Mouse (Mus musculus): ENCODE measurements at regions not wholly inside any gene's neighbourhood (a gene's known extent, or its start where the extent isn't known, plus 50 kb on each side); places are given as distances from the start of the nearest gene placed in this dataset.

DNA sequence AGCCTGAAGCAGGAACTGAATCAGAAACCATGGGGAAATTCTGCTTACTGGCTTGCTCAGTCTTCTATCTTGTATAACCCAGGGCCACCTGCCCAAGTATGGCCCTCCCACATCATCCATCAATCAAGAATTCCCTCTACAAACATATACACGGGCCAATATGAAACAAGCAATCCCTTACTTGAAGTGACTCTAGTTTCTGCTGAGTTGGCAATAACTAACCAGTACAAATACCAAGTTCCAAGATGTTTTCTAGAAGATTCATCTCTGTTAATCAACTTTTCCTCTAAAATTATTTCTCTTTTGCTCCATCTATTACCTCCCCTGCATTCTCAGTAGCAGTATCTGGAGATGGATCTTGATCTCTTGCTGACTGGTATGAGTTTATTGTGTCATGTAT lies 274.4 kb upstream of the G2e3 start:
- 57% methylated on average over 1 of the region's 1 CpGs for WGBS
- Histone ChIP-seq H3K36me3 (ENCODE audit: insufficient read depth, low read length) (no peaks in the 10 kb centered on the region), H3K4me1 (replicated peaks; ENCODE audit: insufficient read depth, low read length) (no peaks in the 10 kb centered on the region), H3K4me3 (replicated peaks; ENCODE audit: low read depth, low read length) (no peak overlapping the region), H3K4me2 (ENCODE audit: low read length) (no peak overlapping the region), H3K9me3 (replicated peaks; ENCODE audit: low read length) (no peaks in the 10 kb centered on the region), H3K27ac (no peak overlapping the region), H3K9ac (ENCODE audit: low read depth, low read length) (no peak overlapping the region), H3K27me3 (ENCODE audit: insufficient read depth, low read length) (no peaks in the 10 kb centered on the region)
- DNase-seq (ENCODE audit: low spot score): no peak
- no peak for TF ChIP-seq CTCF (IDR thresholded peaks at IDR 0.05; ENCODE audit: low read depth)
- no peak for ATAC-seq (replicated peaks; ENCODE audit: low FRiP score, low read depth)

DNA sequence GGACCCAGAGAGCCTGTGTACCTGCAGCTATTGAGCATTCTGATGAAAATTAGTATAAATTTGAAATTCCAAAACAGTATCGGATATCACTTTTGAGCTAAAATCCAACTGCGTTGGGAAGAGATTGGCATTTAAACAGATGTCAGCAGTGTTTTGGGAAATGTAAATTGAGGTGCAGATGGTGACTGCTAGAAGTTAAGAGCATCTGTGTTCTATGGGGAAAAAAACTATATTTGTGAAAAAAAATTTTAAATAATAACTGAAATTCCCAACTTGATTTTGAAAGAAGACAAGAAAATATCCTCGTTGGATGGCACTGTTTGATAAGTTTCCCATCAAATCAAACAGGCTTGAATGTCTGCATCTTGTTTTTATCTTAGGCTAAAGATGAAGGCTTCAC lies 286.9 kb upstream of the G2e3 start:
- Histone ChIP-seq H3K27ac (no peak overlapping the region), H3K27me3 (ENCODE audit: insufficient read depth, low read length) (no peaks in the 10 kb centered on the region), H3K36me3 (ENCODE audit: insufficient read depth, low read length) (no peaks in the 10 kb centered on the region), H3K4me1 (replicated peaks; ENCODE audit: insufficient read depth, low read length) (no peaks in the 10 kb centered on the region), H3K9ac (ENCODE audit: low read depth, low read length) (no peak overlapping the region), H3K4me3 (replicated peaks; ENCODE audit: low read depth, low read length) (no peak overlapping the region), H3K9me3 (replicated peaks; ENCODE audit: low read length) (no peaks in the 10 kb centered on the region), H3K4me2 (ENCODE audit: low read length) (no peak overlapping the region)
- 93% methylated on average over 3 of the region's 3 CpGs for WGBS
- TF ChIP-seq CTCF (IDR thresholded peaks at IDR 0.05; ENCODE audit: low read depth): no peak
- no peak for ATAC-seq (replicated peaks; ENCODE audit: low FRiP score, low read depth)
- no peak for DNase-seq (ENCODE audit: low spot score)

DNA sequence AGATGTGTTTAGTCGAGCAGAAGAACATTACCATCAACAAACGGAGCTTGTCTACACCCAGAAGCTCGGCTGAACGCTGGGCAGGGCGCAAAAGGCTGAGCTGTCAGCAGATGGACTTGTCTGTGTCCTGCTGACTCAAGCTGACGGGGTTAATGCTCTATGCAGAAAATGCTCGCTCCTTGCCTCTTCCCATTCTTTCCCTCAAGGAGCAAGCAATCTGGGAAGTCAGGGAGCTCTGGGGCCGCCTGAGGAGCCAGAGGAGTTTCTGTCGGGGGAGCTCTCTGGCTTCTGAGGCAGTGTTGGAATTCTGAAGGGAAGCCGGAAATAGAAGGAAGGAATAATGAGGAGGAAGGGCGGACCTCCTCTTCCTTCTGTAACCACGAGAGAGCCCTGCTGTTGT lies 289.3 kb upstream of the G2e3 start:
- H3K4me3 ChIP-seq (replicated peaks; ENCODE audit: low read depth, low read length): peak overlapping the region; percentile 18; the same call in 1 of the 2 replicates
- H3K27me3 ChIP-seq (ENCODE audit: insufficient read depth, low read length): no peaks in the 10 kb centered on the region
- peak overlapping the region; percentile 47; the same call in 1 of the 2 replicates for H3K9ac ChIP-seq (ENCODE audit: low read depth, low read length)
- TF ChIP-seq CTCF (IDR thresholded peaks at IDR 0.05; ENCODE audit: low read depth): no peak
- no peaks in the 10 kb centered on the region for H3K36me3 ChIP-seq (ENCODE audit: insufficient read depth, low read length)
- WGBS: 9% methylated on average over 12 of the region's 12 CpGs
- no peaks in the 10 kb centered on the region for H3K4me1 ChIP-seq (replicated peaks; ENCODE audit: insufficient read depth, low read length)
- no peaks in the 10 kb centered on the region for H3K9me3 ChIP-seq (replicated peaks; ENCODE audit: low read length)
- ATAC-seq (replicated peaks; ENCODE audit: low FRiP score, low read depth) (no peak), DNase-seq (ENCODE audit: low spot score) (peak; percentile 66)
- H3K4me2 ChIP-seq (ENCODE audit: low read length): peak overlapping the region; percentile 58
- peak overlapping the region; percentile 31; the same call in 1 of the 2 replicates for H3K27ac ChIP-seq

DNA sequence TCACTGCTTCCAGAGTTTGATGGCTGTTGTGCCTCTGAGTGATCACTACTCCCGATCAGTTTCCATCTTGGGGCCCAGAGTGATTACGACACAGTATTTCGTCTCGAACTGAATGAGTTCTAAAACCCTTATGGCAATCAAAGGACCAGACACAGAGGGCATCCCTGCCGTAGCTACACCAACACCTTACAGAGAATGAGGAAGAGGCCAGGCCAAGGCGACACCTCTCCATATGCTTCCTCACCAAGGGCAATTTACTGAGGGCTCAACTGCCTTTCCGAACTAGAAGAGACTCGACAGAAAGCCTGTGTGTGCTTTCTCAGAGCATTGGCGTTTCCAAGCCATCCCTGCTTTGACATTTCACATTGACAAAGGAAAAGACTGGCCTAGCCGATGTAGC lies 289.8 kb upstream of the G2e3 start:
- no peaks in the 10 kb centered on the region for H3K9me3 ChIP-seq (replicated peaks; ENCODE audit: low read length)
- no peak for DNase-seq (ENCODE audit: low spot score)
- no peak overlapping the region for H3K27ac ChIP-seq
- ATAC-seq (replicated peaks; ENCODE audit: low FRiP score, low read depth): no peak
- peak overlapping the region; percentile 58 for H3K4me2 ChIP-seq (ENCODE audit: low read length)
- H3K27me3 ChIP-seq (ENCODE audit: insufficient read depth, low read length): no peaks in the 10 kb centered on the region
- no peak overlapping the region for H3K9ac ChIP-seq (ENCODE audit: low read depth, low read length)
- no peak for TF ChIP-seq CTCF (IDR thresholded peaks at IDR 0.05; ENCODE audit: low read depth)
- no peaks in the 10 kb centered on the region for H3K36me3 ChIP-seq (ENCODE audit: insufficient read depth, low read length)
- H3K4me3 ChIP-seq (replicated peaks; ENCODE audit: low read depth, low read length): peak overlapping the region; percentile 18; the same call in 1 of the 2 replicates
- no peaks in the 10 kb centered on the region for H3K4me1 ChIP-seq (replicated peaks; ENCODE audit: insufficient read depth, low read length)
- 27% methylated on average over 10 of the region's 10 CpGs for WGBS

DNA sequence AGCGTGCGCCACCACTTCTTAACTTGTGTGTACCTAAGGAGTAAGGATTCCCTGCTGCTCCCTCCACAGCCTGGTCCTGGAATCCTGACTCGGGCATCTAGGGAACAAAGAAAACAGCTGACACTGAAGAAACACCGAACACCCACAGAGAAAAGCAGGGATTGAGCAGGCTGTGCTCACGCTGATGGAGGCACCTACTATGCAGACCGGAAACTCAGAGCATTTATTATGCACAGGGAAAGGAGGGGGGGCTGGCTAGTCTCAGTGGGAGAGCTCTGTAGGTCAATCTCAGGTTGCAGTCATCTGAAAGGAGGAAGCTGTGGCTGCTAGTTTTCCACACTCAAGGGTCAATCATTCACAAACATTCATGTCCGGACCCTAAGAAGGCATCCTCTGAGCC lies 300.7 kb upstream of the G2e3 start:
- Histone ChIP-seq H3K4me1 (replicated peaks; ENCODE audit: insufficient read depth, low read length) (no peaks in the 10 kb centered on the region), H3K27me3 (ENCODE audit: insufficient read depth, low read length) (no peaks in the 10 kb centered on the region), H3K36me3 (ENCODE audit: insufficient read depth, low read length) (no peaks in the 10 kb centered on the region), H3K4me2 (ENCODE audit: low read length) (no peak overlapping the region), H3K27ac (no peak overlapping the region), H3K9ac (ENCODE audit: low read depth, low read length) (no peak overlapping the region), H3K4me3 (replicated peaks; ENCODE audit: low read depth, low read length) (no peak overlapping the region), H3K9me3 (replicated peaks; ENCODE audit: low read length) (no peaks in the 10 kb centered on the region)
- DNase-seq (ENCODE audit: low spot score) (no peak), ATAC-seq (replicated peaks; ENCODE audit: low FRiP score, low read depth) (no peak)
- no peak for TF ChIP-seq CTCF (IDR thresholded peaks at IDR 0.05; ENCODE audit: low read depth)
- WGBS: 52% methylated on average over 7 of the region's 7 CpGs

DNA sequence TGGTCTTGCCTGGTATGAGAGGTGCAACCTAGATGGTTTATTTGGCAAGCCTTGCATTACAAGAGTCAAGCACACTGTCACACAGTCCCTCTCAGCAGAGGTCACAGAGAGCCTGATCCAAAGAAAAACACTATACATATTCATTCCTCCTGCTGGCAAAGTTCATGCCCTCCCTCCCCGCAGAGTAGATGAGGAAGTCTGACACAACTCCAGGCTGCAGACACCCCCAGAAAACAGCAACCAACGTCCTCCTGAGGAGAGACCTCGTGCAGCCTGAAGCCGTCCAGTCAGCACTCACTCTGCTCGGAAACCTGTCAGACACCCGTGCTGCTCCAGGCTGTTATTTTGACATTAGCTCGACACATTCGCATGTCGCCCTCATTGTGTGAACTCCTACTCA lies 302.4 kb upstream of the G2e3 start:
- Histone ChIP-seq H3K9me3 (replicated peaks; ENCODE audit: low read length) (no peaks in the 10 kb centered on the region), H3K4me1 (replicated peaks; ENCODE audit: insufficient read depth, low read length) (no peaks in the 10 kb centered on the region), H3K36me3 (ENCODE audit: insufficient read depth, low read length) (no peaks in the 10 kb centered on the region), H3K4me2 (ENCODE audit: low read length) (no peak overlapping the region), H3K9ac (ENCODE audit: low read depth, low read length) (no peak overlapping the region), H3K27ac (peak overlapping the region; percentile 8; the same call in 1 of the 2 replicates), H3K27me3 (ENCODE audit: insufficient read depth, low read length) (no peaks in the 10 kb centered on the region), H3K4me3 (replicated peaks; ENCODE audit: low read depth, low read length) (no peak overlapping the region)
- WGBS: 33% methylated on average over 9 of the region's 9 CpGs
- no peak for DNase-seq (ENCODE audit: low spot score)
- no peak for TF ChIP-seq CTCF (IDR thresholded peaks at IDR 0.05; ENCODE audit: low read depth)
- no peak for ATAC-seq (replicated peaks; ENCODE audit: low FRiP score, low read depth)

DNA sequence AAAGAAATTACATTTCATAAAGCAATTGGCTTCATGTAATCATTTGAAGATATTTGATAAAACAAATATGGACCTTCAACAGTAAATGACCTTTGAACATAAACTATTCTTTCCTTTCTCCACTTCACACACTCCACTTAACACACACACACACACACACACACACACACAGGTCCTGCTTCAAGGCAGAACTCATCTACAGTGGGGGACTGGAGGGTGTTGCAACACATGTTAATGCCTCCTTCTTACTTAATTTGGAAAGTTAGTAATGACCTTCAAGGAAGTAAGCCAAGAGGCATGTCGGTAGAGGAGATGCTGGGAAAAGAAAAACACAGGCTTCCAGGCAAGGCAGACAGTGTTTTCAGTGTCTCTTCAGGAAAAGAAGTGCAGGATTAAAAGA lies 302.8 kb upstream of the G2e3 start:
- DNase-seq (ENCODE audit: low spot score): no peak
- H3K9ac ChIP-seq (ENCODE audit: low read depth, low read length): no peak overlapping the region
- H3K4me3 ChIP-seq (replicated peaks; ENCODE audit: low read depth, low read length): no peak overlapping the region
- 24% methylated on average over 1 of the region's 1 CpGs for WGBS
- no peaks in the 10 kb centered on the region for H3K4me1 ChIP-seq (replicated peaks; ENCODE audit: insufficient read depth, low read length)
- no peaks in the 10 kb centered on the region for H3K36me3 ChIP-seq (ENCODE audit: insufficient read depth, low read length)
- ATAC-seq (replicated peaks; ENCODE audit: low FRiP score, low read depth): no peak
- no peaks in the 10 kb centered on the region for H3K27me3 ChIP-seq (ENCODE audit: insufficient read depth, low read length)
- no peak for TF ChIP-seq CTCF (IDR thresholded peaks at IDR 0.05; ENCODE audit: low read depth)
- no peaks in the 10 kb centered on the region for H3K9me3 ChIP-seq (replicated peaks; ENCODE audit: low read length)
- peak overlapping the region; percentile 8; the same call in 1 of the 2 replicates for H3K27ac ChIP-seq
- no peak overlapping the region for H3K4me2 ChIP-seq (ENCODE audit: low read length)

All from kidney, postnatal 0 days (tissue).